21 mouse cellular contexts compared by ENCODE assay signal in the genomic region with DNA sequence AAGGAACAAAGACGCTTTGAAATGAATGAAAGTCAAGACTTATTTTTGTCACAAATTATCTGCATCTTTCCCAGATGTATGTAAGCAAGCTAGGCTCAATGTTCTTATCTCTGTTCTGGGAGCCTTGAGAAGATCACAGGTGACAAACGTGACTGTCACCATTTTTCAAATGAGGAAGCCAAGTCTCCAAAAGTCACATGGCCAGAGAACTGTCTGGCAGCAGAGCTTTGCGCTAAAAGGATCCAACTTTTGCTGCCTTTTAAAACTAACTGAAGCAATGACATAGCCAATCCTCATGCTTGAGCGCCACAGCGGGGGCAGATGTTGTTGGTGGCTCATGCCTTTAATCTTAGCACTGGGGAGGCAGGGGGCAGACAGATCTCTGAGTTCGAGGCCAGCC. TPM values are rescaled to one million over a fixed set of nuclear protein-coding genes. Genes with fewer than 3 reads are reported as not detected.
DNase-seq lines count a peak whose midpoint lies in the region; ATAC-seq and TF ChIP-seq lines count a peak whose summit lies in the region.
"Had no signal": no experiment of that assay in that cellular context is flagged by ENCODE, and none has a peak within 500 bp of the region (broad histone marks: within the 10 kb centered on the region; RNA-seq: fewer than 3 reads in every experiment).

No protein-coding gene starts in this region.

- peaks cover 46 to 67% of the 10 kb centered on the region in 2 experiments for H3K4me1 ChIP-seq in MEL (ENCODE audit: control insufficient read depth in 1 of 2, insufficient read depth in 2 of 2, low read length in 2 of 2)
- H3K4me1 ChIP-seq: forebrain, embryonic 13.5 days had no signal

- no peaks in the 10 kb centered on the region for H3K9me3 ChIP-seq in MEL (replicated peaks; ENCODE audit: insufficient read depth, low read length)
- H3K9me3 ChIP-seq: forebrain, embryonic 10.5 days; forebrain, embryonic 13.5 days; hindbrain, embryonic 12.5 days; hindbrain, embryonic 15.5 days had no signal

- ATAC-seq in CD4-positive, CD25-positive, alpha-beta regulatory T cell, adult 4 months, result no peak
- no peak for ATAC-seq in frontal cortex, adult (ENCODE audit: low TSS enrichment)
- ATAC-seq: forebrain, embryonic 13.5 days; forebrain, embryonic 16.5 days; Patski had no signal

- peaks cover 0 to 71% of the 10 kb centered on the region in 2 experiments; a peak in 2 of 4 replicates for H3K36me3 ChIP-seq in MEL (ENCODE audit: control insufficient read depth in 1 of 2, insufficient read depth in 2 of 2, low read length in 2 of 2)
- no peaks in the 10 kb centered on the region for H3K36me3 ChIP-seq in splenic B cell, adult 2 months (ENCODE audit: control insufficient read depth, insufficient read depth, low read length, poor library complexity, severe bottlenecking)
- H3K36me3 ChIP-seq: forebrain, embryonic 10.5 days; hindbrain, embryonic 12.5 days; hindbrain, embryonic 15.5 days had no signal

- TF ChIP-seq RAD21 in MEL (IDR thresholded peaks at IDR 0.05; ENCODE audit: low read depth, low read length), result no peak

- no peaks in the 10 kb centered on the region for H3K27me3 ChIP-seq in MEL (ENCODE audit: control insufficient read depth in 1 of 2, insufficient read depth in 2 of 2, low read length in 2 of 2)
- H3K27me3 ChIP-seq in splenic B cell, adult 2 months (ENCODE audit: control insufficient read depth, insufficient read depth, low read length, poor library complexity, severe bottlenecking), result no peaks in the 10 kb centered on the region
- H3K27me3 ChIP-seq: forebrain, embryonic 13.5 days; hindbrain, embryonic 12.5 days; hindbrain, embryonic 15.5 days; Patski had no signal

- no peaks in the 10 kb centered on the region for H3K79me2 ChIP-seq in MEL (ENCODE audit: control insufficient read depth, insufficient read depth, low read length, poor library complexity)

- 0 out of 2 replicates have a peak overlapping the region, but pooled peaks have one; percentile 5 for H3K9ac ChIP-seq in MEL (ENCODE audit: control insufficient read depth, low read depth, low read length, poor library complexity, severe bottlenecking)
- H3K9ac ChIP-seq: forebrain, embryonic 13.5 days; hindbrain, embryonic 12.5 days; hindbrain, embryonic 15.5 days had no signal

- no peak overlapping the region for H3K4me3 ChIP-seq in MEL (ENCODE audit: control insufficient read depth in 1 of 2, insufficient read depth in 1 of 2, low read depth in 2 of 2, low read length in 2 of 2)
- H3K4me3 ChIP-seq: forebrain, embryonic 10.5 days; forebrain, embryonic 13.5 days; gastrocnemius, adult 2 months; hindbrain, embryonic 12.5 days; hindbrain, embryonic 15.5 days had no signal

- no peak for TF ChIP-seq POLR2A in MEL (IDR thresholded peaks at IDR 0.05; ENCODE audit: control insufficient read depth in 1 of 2, insufficient read depth in 1 of 2, low read depth in 1 of 2, low read length in 2 of 2, poor library complexity in 1 of 2)

- TF ChIP-seq CTCF in MEL (IDR thresholded peaks at IDR 0.05 in 2 of 3, conservative IDR thresholded peaks at IDR 0.05 in 1 of 3; ENCODE audit: control insufficient read depth in 1 of 3, insufficient read depth in 1 of 3, low read depth in 2 of 3, low read length in 3 of 3, poor library complexity in 1 of 3, severe bottlenecking in 1 of 3), result no peak

- peak overlapping the region; percentile 76 for H3K27ac ChIP-seq in MEL (ENCODE audit: control insufficient read depth, low read depth, low read length)
- H3K27ac ChIP-seq: forebrain, embryonic 10.5 days; forebrain, embryonic 13.5 days; gastrocnemius, adult 2 months; hindbrain, embryonic 12.5 days; hindbrain, embryonic 15.5 days had no signal

- DNase-seq in thymus, postnatal 4 days, result peak; percentile 11
- no peak for DNase-seq in thymus, adult 18-20 months
- DNase-seq in MEL (ENCODE audit: low read depth, low spot score), result peak; percentile 66
- peak; percentile 18 for DNase-seq in splenic B cell, adult 2 months (ENCODE audit: low read depth, low spot score)
- DNase-seq: adrenal gland, postnatal 10 days; adrenal gland, postnatal 36 days; cerebellum, adult 11 months; cerebellum, adult 2 months; cerebellum, adult 9-11 months; cerebellum, postnatal 25 days; gastrocnemius, adult 2 months; gastrocnemius, postnatal 14 days; heart, adult 11 months had no signal

- peak; percentile 28 to 46; a peak in 1 of 4 replicates for TF ChIP-seq EP300 in MEL (IDR thresholded peaks at IDR 0.05; ENCODE audit: low read depth in 1 of 2, low read length in 2 of 2)

TF ChIP-seq in MEL, 35 proteins besides CTCF, POLR2A, EP300 and RAD21:
- peak; percentile 91 for TF ChIP-seq USF1 (IDR thresholded peaks at IDR 0.05; ENCODE audit: low read depth, low read length)
- TF ChIP-seq JUND (IDR thresholded peaks at IDR 0.05; ENCODE audit: low read depth, low read length), result no peak
- peak; percentile 98 for TF ChIP-seq BHLHE40 (IDR thresholded peaks at IDR 0.05; ENCODE audit: borderline replicate concordance, low read depth, low read length)
- TF ChIP-seq USF2 (IDR thresholded peaks at IDR 0.05; ENCODE audit: borderline replicate concordance in 1 of 2, insufficient read depth in 1 of 2, low read depth in 1 of 2, low read length in 2 of 2), result peak in 1 of 2 experiments; percentile 52; a peak in 1 of 4 replicates
- TF ChIP-seq SIN3A (IDR thresholded peaks at IDR 0.05; ENCODE audit: low read length), result peak; percentile 72
- peak; percentile 78 for TF ChIP-seq MAX (IDR thresholded peaks at IDR 0.05; ENCODE audit: low read length)
- peak; percentile 95 for TF ChIP-seq ETS1 (IDR thresholded peaks at IDR 0.05; ENCODE audit: low read depth, low read length)
- no peak for TF ChIP-seq MYB (IDR thresholded peaks at IDR 0.05; ENCODE audit: low read depth, low read length)
- peak; percentile 94 for TF ChIP-seq MXI1 (IDR thresholded peaks at IDR 0.05; ENCODE audit: low read depth, low read length)
- TF ChIP-seq TBP (IDR thresholded peaks at IDR 0.05; ENCODE audit: low read depth, low read length), result peak; percentile 88
- TF ChIP-seq RCOR1 (IDR thresholded peaks at IDR 0.05; ENCODE audit: low read depth, low read length), result 0 out of 2 replicates have a peak, but pooled peaks have one; percentile 5
- no peak for TF ChIP-seq ZMIZ1 (IDR thresholded peaks at IDR 0.05; ENCODE audit: low read depth, low read length)
- TF ChIP-seq ZC3H11A (IDR thresholded peaks at IDR 0.05; ENCODE audit: low read depth, low read length), result no peak
- TF ChIP-seq GABPA (IDR thresholded peaks at IDR 0.05; ENCODE audit: low read depth, low read length), result no peak
- 0 out of 2 replicates have a peak, but pooled peaks have one; percentile 44 for TF ChIP-seq TCF12 (IDR thresholded peaks at IDR 0.05; ENCODE audit: low read depth, low read length)
- no peak for TF ChIP-seq E2F4 (IDR thresholded peaks at IDR 0.05; ENCODE audit: borderline replicate concordance, low read depth, low read length)
- TF ChIP-seq MAFK (IDR thresholded peaks at IDR 0.05; ENCODE audit: borderline replicate concordance, low read depth, low read length), result no peak
- no peak for TF ChIP-seq CHD1 (IDR thresholded peaks at IDR 0.05; ENCODE audit: low read depth, low read length)
- peak; percentile 70; the same call in 1 of the 2 replicates for TF ChIP-seq MYC (IDR thresholded peaks at IDR 0.05; ENCODE audit: low read depth, low read length)
- TF ChIP-seq GATA1 (IDR thresholded peaks at IDR 0.05; ENCODE audit: low read depth, low read length), result peak; percentile 63
- TF ChIP-seq HCFC1 (IDR thresholded peaks at IDR 0.05; ENCODE audit: low read depth, low read length), result peak; percentile 14; the same call in 1 of the 2 replicates

RNA-seq across cellular contexts. Expression of a gene that starts 22.4 kb away (rescaled TPM):
- total RNA-seq in MEL (2012; rRNA removed), result 4.9 and 5.1 TPM in 2 replicates
- polyA plus RNA-seq in MEL (2012; ENCODE audit: insufficient read depth in 1 of 2, insufficient read length in 2 of 2, low read depth in 1 of 2, low replicate concordance in 2 of 2, missing spikeins in 1 of 2), result 10 to 100 TPM in 1 of 2 experiments, not detected in 1; 19.4 TPM
- 100 to 1,000 TPM; 244 to 267 TPM for polyA plus RNA-seq in CD4-positive, CD25-positive, alpha-beta regulatory T cell, adult 4 months (2017; shearing (Covaris generic))

Comparison
In these comparisons a context has a peak if more than half of its experiments do, and no peak if none do; other contexts are left out.
1. DNase-seq: peak in thymus, postnatal 4 days (single experiment), MEL (single experiment) and splenic B cell, adult 2 months (single experiment); none in thymus, adult 18-20 months (0 of 2).
2. RNA of a gene that starts 22.4 kb away (polyA plus RNA-seq): 244 to 267 TPM in CD4-positive, CD25-positive, alpha-beta regulatory T cell, adult 4 months; 19.4 TPM in MEL; every median in the first group is over 10 times any median in the second.